Mouse (Mus musculus) left cerebral cortex, adult 2 months (tissue): ENCODE data around the gene Aqp8. TPM values are rescaled to one million over a fixed set of nuclear protein-coding genes. Genes with fewer than 3 reads are reported as not detected.

Experiments used
- DNase-seq, 2 experiments: peaks; one replicate each; pipeline ENCODE4 v3.0.0; 2021 to 2022; ENCODE audit warnings: low spot score in 2 of 2, mixed read lengths in 1 of 2; ENCODE audit errors: extremely low spot score in 1 of 2
- H3K27ac ChIP-seq: fragments of 200-600 bp; 2 replicates; pipeline ENCODE4 v1.8.1; 2022
- H3K4me3 ChIP-seq: fragments of 200-600 bp; 2 replicates; pipeline ENCODE4 v1.8.1; 2022
- CTCF ChIP-seq: fragments of 200-600 bp; IDR thresholded peaks from 2 replicates; pipeline ENCODE4 v1.8.1; 2022; ENCODE audit warnings: antibody characterized with exemption, mild to moderate bottlenecking, moderate library complexity
- intact Hi-C: fragments of 180-260 bp; cut with DNase I; formaldehyde crosslinking; loops from one replicate; pipeline ENCODE4 v1.15.1; 2025
- total RNA-seq, 2 experiments: library from RNA; stranded (reverse); gene quantifications; 2 replicates each; pipeline ENCODE4 v1.2.3; 2021

The Aqp8 gene
- total RNA-seq, 2 experiments from 2014 or later = not detected

DNA sequence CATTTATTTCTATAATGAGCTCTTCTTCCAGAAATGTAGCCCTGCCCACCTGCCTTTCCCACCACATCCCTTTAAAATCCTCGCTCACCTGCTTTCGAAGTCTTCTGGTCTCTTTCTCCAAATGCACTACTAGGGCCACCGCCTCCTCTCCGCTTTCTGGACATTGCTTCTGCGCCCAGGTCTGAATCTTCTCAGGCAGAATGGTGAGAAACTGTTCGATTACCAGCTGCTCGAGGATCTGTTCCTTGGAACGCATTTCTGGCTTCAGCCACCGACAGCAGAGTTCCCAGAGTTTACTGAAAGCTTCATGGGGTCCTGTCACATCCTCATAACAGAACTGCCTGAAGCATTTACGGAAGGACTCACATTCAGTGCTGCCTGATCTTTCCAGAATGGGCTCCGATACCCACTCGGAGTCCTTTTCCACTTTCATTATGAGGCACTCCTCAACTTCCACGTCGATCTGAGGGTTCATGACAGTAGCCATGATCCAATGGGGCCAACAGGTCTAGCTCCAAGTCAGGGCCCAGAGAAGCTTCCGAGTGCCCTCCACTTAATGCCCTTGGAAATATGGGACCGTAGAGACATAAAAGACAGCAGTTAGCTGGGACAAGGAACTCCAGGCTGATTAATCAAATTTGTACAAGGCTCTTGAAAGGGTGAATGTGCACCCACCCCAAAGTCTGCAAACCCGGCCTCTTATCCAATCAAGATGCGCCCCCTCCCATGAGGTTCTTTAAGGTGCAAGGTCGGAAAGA, 37.6 kb downstream of the Aqp8 start:
- peak in 1 of 2 experiments; percentile 17 for DNase-seq
- TF ChIP-seq CTCF = no peak
- H3K27ac ChIP-seq = peak overlapping the region; percentile 92
- peak overlapping the region; percentile 75 for H3K4me3 ChIP-seq
- intact Hi-C loops = no loop called here

DNA sequence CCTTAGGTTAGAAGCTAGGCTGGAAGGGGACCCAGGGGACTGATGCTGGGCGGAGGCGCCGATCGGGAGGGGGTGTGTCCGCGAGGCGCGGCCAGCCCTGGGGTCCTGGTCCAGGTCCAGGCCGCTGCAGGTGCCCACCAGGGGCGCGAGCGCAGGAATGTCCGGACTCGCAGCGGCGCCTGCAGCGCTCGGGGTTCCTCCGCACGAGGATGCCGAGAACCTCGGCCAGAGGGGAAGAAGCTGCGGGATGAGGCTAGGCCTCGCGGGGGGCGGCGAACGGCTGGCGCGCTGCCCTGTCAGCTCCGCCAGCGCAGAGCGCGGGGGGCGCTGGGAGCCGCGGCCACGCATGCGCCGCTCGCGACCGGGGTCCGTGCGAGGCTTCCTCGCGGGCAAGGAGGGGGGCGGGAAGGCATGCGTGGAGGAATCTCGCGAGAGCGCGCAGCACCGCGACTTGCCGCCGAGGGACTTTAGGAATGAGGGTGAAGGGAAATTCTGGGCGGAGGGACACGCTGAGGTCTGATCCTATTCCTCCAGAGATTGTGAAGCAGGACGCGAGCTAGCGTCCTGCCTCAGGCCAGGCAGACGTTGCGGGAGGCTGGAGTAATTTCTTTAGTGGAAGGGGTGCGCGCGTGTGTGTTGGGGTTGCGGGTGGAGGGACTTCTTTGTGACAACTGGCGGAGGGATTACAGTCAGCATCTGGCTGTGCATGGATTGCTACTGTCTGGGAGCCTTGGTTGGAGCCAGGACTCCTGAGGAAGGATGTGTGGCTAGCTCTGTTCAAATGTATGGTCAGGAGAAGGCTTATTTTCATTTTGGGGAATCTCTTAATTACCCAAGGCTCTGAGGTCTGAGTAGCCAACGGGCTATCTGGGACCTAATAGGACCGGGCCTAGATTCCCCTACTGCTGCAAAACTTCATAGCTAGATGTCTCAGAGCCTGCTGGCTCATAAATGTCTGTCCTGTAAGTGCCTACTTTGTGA, 38.4 kb downstream of the Aqp8 start, which contains the start of gene Zkscan2:
TSS of gene Zkscan2 (minus strand) at position 211 of the 981 bp plus-strand sequence.
- peak; percentile 90 to 92 for DNase-seq
- Histone ChIP-seq H3K4me3 (peak within 1 kb of the TSS; percentile 75), H3K27ac (peak within 1 kb of the TSS; percentile 92)
- intact Hi-C loops = no loop called here
- TF ChIP-seq CTCF = no peak; the same call in 1 of the 2 replicates

DNA sequence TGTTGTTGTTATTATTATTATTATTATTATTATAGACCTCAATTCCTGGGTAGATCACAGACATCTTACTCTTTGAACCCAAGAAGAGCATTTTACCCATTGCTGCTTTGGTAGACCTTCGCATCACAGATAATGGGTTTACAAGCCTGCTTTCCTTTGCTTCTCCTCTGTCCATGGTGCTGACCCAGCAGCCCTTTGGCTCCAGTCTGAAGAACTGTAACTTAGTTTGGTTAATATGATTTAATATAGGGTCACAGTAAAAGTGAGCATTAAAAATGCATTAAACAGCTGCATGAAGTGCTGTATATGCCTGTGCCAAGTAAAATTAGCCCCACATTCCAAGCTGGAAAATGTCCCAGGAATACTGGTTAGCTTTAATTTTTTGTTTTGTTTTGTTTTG, 41.3 kb downstream of the Aqp8 start:
- intact Hi-C loops = no loop called here
- no peak overlapping the region for H3K27ac ChIP-seq
- no peak for TF ChIP-seq CTCF
- DNase-seq = no peak
- no peak overlapping the region for H3K4me3 ChIP-seq

DNA sequence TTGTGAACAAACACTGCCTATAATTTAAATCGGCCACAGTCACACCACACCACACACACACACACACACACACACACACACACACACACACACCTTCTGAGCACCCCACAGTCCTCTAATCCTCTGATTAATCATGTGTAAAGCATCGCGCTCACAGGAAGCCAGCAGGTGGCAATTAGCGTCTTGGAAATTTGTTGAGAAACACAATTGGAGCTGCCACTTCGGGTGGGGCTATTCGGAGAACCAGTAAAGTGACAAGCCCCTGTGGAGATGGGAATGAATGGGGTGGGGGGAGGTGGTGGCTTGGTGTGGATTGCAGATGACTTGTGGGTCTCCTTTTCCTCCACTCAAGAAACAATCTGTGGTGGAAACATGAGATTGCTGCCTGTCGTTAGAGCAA, 45.9 kb downstream of the Aqp8 start:
- Histone ChIP-seq H3K4me3 (no peak overlapping the region), H3K27ac (no peak overlapping the region)
- intact Hi-C loops = no loop called here
- no peak for DNase-seq
- TF ChIP-seq CTCF = no peak

Other genes starting within 250 kb of the Aqp8 start
- gene Slc5a11, start 247.5 kb upstream of the Aqp8 start, total RNA-seq = 1 to 10 TPM in 1 of 2 experiments, under 1 TPM in 1; 0.29 to 1.1 TPM
- gene Lcmt1, start 92.5 kb upstream of the Aqp8 start, total RNA-seq = 10 to 100 TPM; 82.1 to 88.2 TPM
- 10 to 100 TPM; 20.3 to 22.1 TPM for gene Arhgap17, start 92.4 kb upstream of the Aqp8 start, total RNA-seq
- gene Zkscan2, start 38.2 kb downstream of the Aqp8 start, total RNA-seq = 10 to 100 TPM; 18.9 to 22.4 TPM